Mouse (Mus musculus) G1E (cell line): ENCODE data around the gene Sycn.

Source experiments
- CTCF ChIP-seq: IDR thresholded peaks from 2 replicates; pipeline ENCODE4 v1.5.1; 2012; ENCODE audit warnings: low read depth, low read length, inconsistent platforms, mixed read lengths
- GATA2 ChIP-seq: IDR thresholded peaks from 2 replicates; pipeline ENCODE4 v1.6.1; 2012; ENCODE audit warnings: low read depth, low read length, inconsistent platforms, borderline replicate concordance

DNA sequence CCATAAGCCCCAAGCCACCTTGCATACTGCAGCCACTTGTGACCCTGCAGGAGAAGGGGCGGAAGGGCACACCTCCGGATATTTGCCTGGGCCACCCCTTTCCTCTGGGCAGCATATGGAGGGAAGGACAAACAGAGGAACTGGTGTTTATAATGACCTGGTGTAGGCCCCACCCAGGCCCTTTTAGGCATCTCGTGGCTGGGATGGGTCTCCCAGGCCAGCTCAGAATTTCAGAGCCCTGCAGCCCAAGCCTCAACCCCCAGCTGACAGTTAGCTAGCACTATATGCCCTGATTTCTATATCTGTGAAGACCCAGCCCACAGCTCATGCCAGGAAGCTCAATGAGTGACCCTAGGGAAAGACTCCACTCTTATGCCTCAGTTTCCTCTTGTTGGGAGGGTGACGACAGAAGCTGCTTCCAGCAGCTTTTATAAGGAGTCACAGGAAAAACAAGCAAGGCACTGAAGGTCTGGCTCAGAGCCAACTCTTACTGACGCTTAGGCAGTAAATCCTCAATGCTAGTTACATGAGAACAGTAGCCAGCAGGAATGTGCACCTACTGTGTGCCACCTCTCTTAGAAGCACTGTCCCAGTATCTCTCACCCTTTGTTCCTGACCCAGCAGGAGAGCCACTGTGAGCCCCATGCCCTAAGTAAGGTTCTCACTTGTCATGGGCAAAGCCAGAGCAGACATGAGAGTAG, 30.4 kb downstream of the Sycn start:
- no peak for TF ChIP-seq CTCF
- TF ChIP-seq GATA2, result no peak
